Mouse (Mus musculus): ENCODE data around the gene Stt3b. TPM values are rescaled to one million over a fixed set of nuclear protein-coding genes. Genes with fewer than 3 reads are reported as not detected.
"Not testable (repeated sequence)": the region's sequence is repeated elsewhere in the genome, so short reads cannot be mapped to it uniquely, and the experiment has no call there.

Stt3b gene
- polyA plus RNA-seq, 1 experiment from 2014 or later, result 126 TPM

GRCm38 (mm10) chr9:115293920-115294594 is 16.2 kb downstream of the Stt3b start:
- Histone ChIP-seq H3K27ac (ENCODE audit: low read depth) (no peak overlapping the region), H3K27me3 (ENCODE audit: insufficient read depth, low read length) (no peaks in the 10 kb centered on the region), H3K4me1 (ENCODE audit: insufficient read depth) (no peaks in the 10 kb centered on the region), H3K9me3 (ENCODE audit: low read depth, low read length) (no peaks in the 10 kb centered on the region), H3K9ac (no peak overlapping the region), H3K4me2 (no peak overlapping the region), H3K36me3 (ENCODE audit: insufficient read depth) (no peaks in the 10 kb centered on the region), H3K4me3 (ENCODE audit: low read depth, low read length) (no peak overlapping the region)
- peak; percentile 38; the same call in 1 of the 2 replicates for TF ChIP-seq CTCF (IDR thresholded peaks at IDR 0.05; ENCODE audit: low read depth)
- DNase-seq, result peak; percentile 48
- ATAC-seq (ENCODE audit: insufficient read depth), result no peak
- WGBS, result 82% methylated on average over 10 of the region's 10 CpGs

GRCm38 (mm10) chr9:115287774-115288434 is 22.3 kb downstream of the Stt3b start:
- no peaks in the 10 kb centered on the region for H3K4me1 ChIP-seq (ENCODE audit: insufficient read depth)
- DNase-seq, result no peak

GRCm38 (mm10) chr9:115284385-115284784 is 25.8 kb downstream of the Stt3b start:
- DNase-seq (no peak), ATAC-seq (ENCODE audit: insufficient read depth) (no peak)
- Histone ChIP-seq H3K4me2 (no peak overlapping the region), H3K36me3 (ENCODE audit: insufficient read depth) (peaks cover 13% of the 10 kb centered on the region), H3K4me1 (ENCODE audit: insufficient read depth) (no peaks in the 10 kb centered on the region), H3K9me3 (ENCODE audit: low read depth, low read length) (no peaks in the 10 kb centered on the region), H3K27me3 (ENCODE audit: insufficient read depth, low read length) (no peaks in the 10 kb centered on the region), H3K9ac (no peak overlapping the region), H3K4me3 (ENCODE audit: low read depth, low read length) (no peak overlapping the region), H3K27ac (ENCODE audit: low read depth) (no peak overlapping the region)
- 68% methylated on average over 4 of the region's 4 CpGs for WGBS
- no peak for TF ChIP-seq CTCF (IDR thresholded peaks at IDR 0.05; ENCODE audit: low read depth)

More at GRCm38 (mm10) chr9:115287774-115288434, 22.3 kb downstream of the Stt3b start:
- no peak overlapping the region for H3K4me2 ChIP-seq
- H3K9me3 ChIP-seq (ENCODE audit: low read depth, low read length), result no peaks in the 10 kb centered on the region
- H3K36me3 ChIP-seq (ENCODE audit: insufficient read depth), result no peaks in the 10 kb centered on the region
- no peaks in the 10 kb centered on the region for H3K27me3 ChIP-seq (ENCODE audit: insufficient read depth, low read length)
- H3K27ac ChIP-seq (ENCODE audit: low read depth), result no peak overlapping the region
- ATAC-seq (ENCODE audit: insufficient read depth), result 0 out of 2 replicates have a peak, but pooled peaks have one; percentile 41
- no peak for TF ChIP-seq CTCF (IDR thresholded peaks at IDR 0.05; ENCODE audit: low read depth)
- WGBS, result 71% methylated on average over 6 of the region's 6 CpGs
- H3K4me3 ChIP-seq (ENCODE audit: low read depth, low read length), result no peak overlapping the region
- H3K9ac ChIP-seq, result no peak overlapping the region

- H3K4me2 ChIP-seq, result no peak overlapping the region
- H3K4me1 ChIP-seq (ENCODE audit: insufficient read depth), result no peaks in the 10 kb centered on the region
- H3K4me3 ChIP-seq (ENCODE audit: low read depth, low read length), result no peak overlapping the region
- H3K36me3 ChIP-seq (ENCODE audit: insufficient read depth), result peaks cover 23% of the 10 kb centered on the region
- no peak for TF ChIP-seq CTCF (IDR thresholded peaks at IDR 0.05; ENCODE audit: low read depth)
- H3K27me3 ChIP-seq (ENCODE audit: insufficient read depth, low read length), result no peaks in the 10 kb centered on the region
- H3K27ac ChIP-seq (ENCODE audit: low read depth), result no peak overlapping the region
- DNase-seq (no peak), ATAC-seq (ENCODE audit: insufficient read depth) (no peak)
- WGBS, result 86% methylated on average over 4 of the region's 4 CpGs
- no peak overlapping the region for H3K9ac ChIP-seq
- H3K9me3 ChIP-seq (ENCODE audit: low read depth, low read length), result no peaks in the 10 kb centered on the region
Observed at GRCm38 (mm10) chr9:115283403-115283802, 26.8 kb downstream of the Stt3b start.

- Histone ChIP-seq H3K27ac (ENCODE audit: low read depth) (no peak overlapping the region), H3K9ac (no peak overlapping the region), H3K4me3 (ENCODE audit: low read depth, low read length) (no peak overlapping the region), H3K9me3 (ENCODE audit: low read depth, low read length) (no peaks in the 10 kb centered on the region), H3K4me2 (no peak overlapping the region), H3K36me3 (ENCODE audit: insufficient read depth) (peaks cover 60% of the 10 kb centered on the region), H3K27me3 (ENCODE audit: insufficient read depth, low read length) (no peaks in the 10 kb centered on the region), H3K4me1 (ENCODE audit: insufficient read depth) (no peaks in the 10 kb centered on the region)
- TF ChIP-seq CTCF (IDR thresholded peaks at IDR 0.05; ENCODE audit: low read depth), result no peak
- no peak for DNase-seq
- no peak for ATAC-seq (ENCODE audit: insufficient read depth)
- WGBS, result 88% methylated on average over 1 of the region's 1 CpGs
Observed at GRCm38 (mm10) chr9:115278641-115279040, 31.6 kb downstream of the Stt3b start.

GRCm38 (mm10) chr9:115274806-115275205 is 35.4 kb downstream of the Stt3b start:
- Histone ChIP-seq H3K4me2 (no peak overlapping the region), H3K27me3 (ENCODE audit: insufficient read depth, low read length) (no peaks in the 10 kb centered on the region), H3K9ac (no peak overlapping the region), H3K4me1 (ENCODE audit: insufficient read depth) (no peaks in the 10 kb centered on the region), H3K9me3 (ENCODE audit: low read depth, low read length) (no peaks in the 10 kb centered on the region), H3K36me3 (ENCODE audit: insufficient read depth) (peaks cover 57% of the 10 kb centered on the region), H3K27ac (ENCODE audit: low read depth) (no peak overlapping the region), H3K4me3 (ENCODE audit: low read depth, low read length) (no peak overlapping the region)
- DNase-seq, result no peak
- no peak for ATAC-seq (ENCODE audit: insufficient read depth)
- 78% methylated on average over 6 of the region's 6 CpGs for WGBS
- no peak for TF ChIP-seq CTCF (IDR thresholded peaks at IDR 0.05; ENCODE audit: low read depth)

- Histone ChIP-seq H3K9ac (no peak overlapping the region), H3K4me3 (ENCODE audit: low read depth, low read length) (no peak overlapping the region), H3K4me1 (ENCODE audit: insufficient read depth) (no peaks in the 10 kb centered on the region), H3K27ac (ENCODE audit: low read depth) (no peak overlapping the region), H3K9me3 (ENCODE audit: low read depth, low read length) (no peaks in the 10 kb centered on the region), H3K27me3 (ENCODE audit: insufficient read depth, low read length) (no peaks in the 10 kb centered on the region), H3K36me3 (ENCODE audit: insufficient read depth) (peaks cover 43% of the 10 kb centered on the region), H3K4me2 (no peak overlapping the region)
- DNase-seq (no peak), ATAC-seq (ENCODE audit: insufficient read depth) (no peak)
- TF ChIP-seq CTCF (IDR thresholded peaks at IDR 0.05; ENCODE audit: low read depth), result no peak
- 80% methylated on average over 7 of the region's 7 CpGs for WGBS
Observed at GRCm38 (mm10) chr9:115273095-115273649, 37.0 kb downstream of the Stt3b start.

- 93% methylated on average over 2 of the region's 5 CpGs for WGBS
- not testable (repeated sequence) for H3K27ac ChIP-seq (ENCODE audit: low read depth); H3K9me3 ChIP-seq (ENCODE audit: low read depth, low read length); H3K9ac ChIP-seq; H3K27me3 ChIP-seq (ENCODE audit: insufficient read depth, low read length); ATAC-seq (ENCODE audit: insufficient read depth); DNase-seq; H3K4me1 ChIP-seq (ENCODE audit: insufficient read depth); H3K4me3 ChIP-seq (ENCODE audit: low read depth, low read length); H3K4me2 ChIP-seq
- H3K36me3 ChIP-seq (ENCODE audit: insufficient read depth), result peaks cover 38% of the 10 kb centered on the region
Observed at GRCm38 (mm10) chr9:115272451-115272850, 37.8 kb downstream of the Stt3b start.

All from lung, embryonic 14.5 days (tissue).